8 mouse cellular contexts compared by ENCODE assay signal in genomic region chr11:6547037-6547680, GRCm38 (mm10). TPM values are rescaled to one million over a fixed set of nuclear protein-coding genes. Genes with fewer than 3 reads are reported as not detected.
DNase-seq lines count a peak whose midpoint lies in the region; ATAC-seq lines count a peak whose summit lies in the region.

No protein-coding gene starts in this region.

- DNase-seq in R1 (ENCODE audit: low read depth, low spot score): peak; percentile 39
- DNase-seq in cerebellum, postnatal 36 days: peak; percentile 49 to 50
- peak; percentile 66 for DNase-seq in gastrocnemius, postnatal 10 days
- DNase-seq in left cerebral cortex, postnatal 25 days (ENCODE audit: low spot score in 2 of 2): peak; percentile 22 to 34
- DNase-seq in right cerebral cortex, postnatal 10 days (ENCODE audit: low spot score in 2 of 2): peak; percentile 66 to 73
- peak; percentile 63 for DNase-seq in urinary bladder, adult 2 months (ENCODE audit: low spot score)

- peak overlapping the region; percentile 88 for H3K4me3 ChIP-seq in hindbrain, embryonic 16.5 days (ENCODE audit: low read length)

- H3K27ac ChIP-seq in hindbrain, embryonic 16.5 days (ENCODE audit: low read depth, low read length): peak overlapping the region; percentile 96

- peak overlapping the region; percentile 60 for H3K4me2 ChIP-seq in hindbrain, embryonic 16.5 days (ENCODE audit: low read length)

- H3K4me1 ChIP-seq in hindbrain, embryonic 16.5 days (ENCODE audit: control insufficient read depth, insufficient read depth, low read depth, low read length): peaks cover 12% of the 10 kb centered on the region

- no peaks in the 10 kb centered on the region for H3K27me3 ChIP-seq in hindbrain, embryonic 16.5 days (replicated peaks; ENCODE audit: control insufficient read depth, insufficient read depth, low read length)

- ATAC-seq in hindbrain, embryonic 16.5 days: peak; percentile 49
- peak; percentile 62 for ATAC-seq in megakaryocyte progenitor cell, adult 5-6 weeks (replicated peaks; ENCODE audit: poor library complexity)

- H3K9me3 ChIP-seq in hindbrain, embryonic 16.5 days (ENCODE audit: control insufficient read depth, low read length): no peaks in the 10 kb centered on the region

- H3K9ac ChIP-seq in hindbrain, embryonic 16.5 days (ENCODE audit: low read depth, low read length): peak overlapping the region; percentile 91

- WGBS in hindbrain, embryonic 16.5 days: 2% methylated on average over 21 of the region's 41 CpGs

- H3K36me3 ChIP-seq in hindbrain, embryonic 16.5 days (ENCODE audit: control insufficient read depth, insufficient read depth, low read length): no peaks in the 10 kb centered on the region

- intact Hi-C loops in left cerebral cortex, postnatal 25 days (cut with DNase I): loop anchor here (2.0 kb wide), 2 partner anchors 58 to 80 kb away; partner anchors contain the start of gene Tbrg4

RNA-seq across cellular contexts. Expression of gene Ccm2, which starts 0.5 kb away (rescaled TPM):
- total RNA-seq in gastrocnemius, postnatal 10 days (2021): 10 to 100 TPM; 25.9 to 28.1 TPM
- polyA plus RNA-seq in hindbrain, embryonic 16.5 days (2015; fragmentation: Nextera tagmentation; extraction: Ambion mirVana): 98.2 and 98.7 TPM in 2 replicates
- total RNA-seq in left cerebral cortex, postnatal 25 days (2021): 10 to 100 TPM; 57.6 to 63.5 TPM
- 18.3 and 22.7 TPM in 2 replicates for total RNA-seq in megakaryocyte progenitor cell, adult 5-6 weeks (2015)
- total RNA-seq in megakaryocyte progenitor cell, adult 5-6 weeks (2017): 43.6 TPM in 2 replicates
- 66.1 and 77.6 TPM in 2 replicates for polyA plus RNA-seq in urinary bladder, adult 2 months (2012; rRNA removed)

RNA-seq across cellular contexts. Expression of gene Myo1g, which starts 26.4 kb away (rescaled TPM):
- 1 to 10 TPM; 1.6 to 2.5 TPM for total RNA-seq in gastrocnemius, postnatal 10 days (2021)
- polyA plus RNA-seq in hindbrain, embryonic 16.5 days (2015; fragmentation: Nextera tagmentation; extraction: Ambion mirVana): 0.35 and 0.40 TPM in 2 replicates
- total RNA-seq in left cerebral cortex, postnatal 25 days (2021): 1 to 10 TPM in 1 of 2 experiments, under 1 TPM in 1; 0.32 to 1.3 TPM
- total RNA-seq in megakaryocyte progenitor cell, adult 5-6 weeks (2015): 39.1 and 43.8 TPM in 2 replicates
- total RNA-seq in megakaryocyte progenitor cell, adult 5-6 weeks (2017): 47.1 and 49.6 TPM in 2 replicates
- 10.1 and 12.6 TPM in 2 replicates for polyA plus RNA-seq in urinary bladder, adult 2 months (2012; rRNA removed)

RNA-seq across cellular contexts. Expression of gene Nacad, which starts 58.7 kb away (rescaled TPM):
- under 1 TPM; 0.45 to 0.65 TPM for total RNA-seq in gastrocnemius, postnatal 10 days (2021)
- 72.1 and 81.0 TPM in 2 replicates for polyA plus RNA-seq in hindbrain, embryonic 16.5 days (2015; fragmentation: Nextera tagmentation; extraction: Ambion mirVana)
- 10 to 100 TPM; 42.4 to 46.6 TPM for total RNA-seq in left cerebral cortex, postnatal 25 days (2021)
- total RNA-seq in megakaryocyte progenitor cell, adult 5-6 weeks (2015): not detected in 2 replicates
- total RNA-seq in megakaryocyte progenitor cell, adult 5-6 weeks (2017): not detected in 2 replicates
- polyA plus RNA-seq in urinary bladder, adult 2 months (2012; rRNA removed): 19.1 and 24.0 TPM in 2 replicates

Comparison
In these comparisons a context has a peak if more than half of its experiments do, and no peak if none do; other contexts are left out.
1. Peak in every context shown above with its lines: DNase-seq, ATAC-seq, H3K4me3 ChIP-seq and H3K27ac ChIP-seq.
2. RNA of gene Myo1g, which starts 26.4 kb away (total RNA-seq): 39.1 to 49.6 TPM in megakaryocyte progenitor cell, adult 5-6 weeks; 1.6 to 2.5 TPM in gastrocnemius, postnatal 10 days and 0.32 to 1.3 TPM in left cerebral cortex, postnatal 25 days; every median in the first group is over 10 times any median in the second.
3. RNA of gene Nacad, which starts 58.7 kb away (total RNA-seq): 42.4 to 46.6 TPM in left cerebral cortex, postnatal 25 days; 0.45 to 0.65 TPM in gastrocnemius, postnatal 10 days and not detected in megakaryocyte progenitor cell, adult 5-6 weeks; every median in the first group is over 10 times any median in the second.